Mouse (Mus musculus) heart, postnatal 4 days (tissue): ENCODE results near the gene Kalrn. TPM values are rescaled to one million over a fixed set of nuclear protein-coding genes. Genes with fewer than 3 reads are reported as not detected.

ENCODE experiments used
- DNase-seq: peaks from one replicate; pipeline ENCODE4 v3.0.0; 2021
- total RNA-seq, 2 experiments: library from RNA; stranded (reverse); gene quantifications; 2 replicates each; pipeline ENCODE4 v1.2.3; 2021

Gene Kalrn
- total RNA-seq, 2 experiments from 2014 or later: 41.1 to 41.7 TPM

DNA sequence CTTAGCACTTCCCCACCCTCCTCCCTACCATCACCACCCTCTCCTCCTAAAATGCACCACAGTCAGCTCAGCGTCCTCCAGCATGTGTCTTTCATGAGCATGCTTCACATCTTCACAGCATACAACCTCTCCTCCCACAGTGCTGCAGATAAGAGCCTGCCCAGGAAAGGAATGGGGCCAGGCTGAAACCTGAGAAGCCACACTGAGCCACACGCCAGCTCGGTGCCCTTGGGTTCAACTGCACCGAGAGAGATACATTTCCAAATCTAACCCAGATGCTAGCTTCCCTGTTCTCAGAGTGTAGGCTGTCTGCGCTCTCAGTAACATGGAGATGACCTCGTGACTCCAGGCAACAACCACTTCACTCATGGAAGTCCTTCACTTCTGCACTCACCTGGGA lies 151.9 kb downstream of the Kalrn start:
- DNase-seq: peak; percentile 30

DNA sequence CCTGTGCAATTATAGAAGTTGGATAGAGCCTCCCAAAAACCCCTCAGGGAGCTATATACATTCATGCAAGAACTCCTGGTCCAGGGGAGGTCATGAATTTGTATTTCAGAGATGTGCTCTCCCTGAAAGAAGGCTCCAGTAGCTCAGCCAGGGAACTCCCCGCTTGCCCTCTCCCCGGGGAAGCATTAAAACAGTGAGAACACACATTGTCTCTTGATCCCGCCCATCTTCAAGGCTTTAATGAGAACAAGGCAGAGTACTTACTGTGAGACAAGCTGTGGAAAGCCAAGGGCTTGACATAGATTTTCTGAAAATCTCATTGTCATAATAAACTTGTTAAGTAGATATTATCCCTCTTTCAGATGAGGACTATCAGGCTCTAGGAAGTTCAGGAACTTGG lies 155.4 kb downstream of the Kalrn start:
- DNase-seq: no peak

DNA sequence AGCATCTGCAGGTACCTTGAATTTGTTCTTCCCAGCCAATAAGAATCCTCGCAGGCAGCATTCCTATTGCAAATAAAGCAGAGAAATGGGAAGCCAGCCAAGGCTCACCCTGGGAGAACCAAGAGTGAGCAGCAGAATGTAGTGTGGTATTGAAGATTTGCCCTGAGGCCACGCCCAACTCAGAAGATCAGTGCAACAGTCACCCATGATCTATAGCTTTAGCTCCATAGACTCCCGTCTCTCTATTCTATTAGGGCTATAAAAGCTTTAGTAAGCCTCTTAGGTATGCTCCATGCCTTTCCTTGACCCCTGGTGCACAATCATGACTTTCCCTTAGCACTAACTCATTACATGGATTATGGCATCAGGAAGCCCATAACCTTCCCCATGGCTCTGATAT lies 155.9 kb downstream of the Kalrn start:
- DNase-seq: no peak

DNA sequence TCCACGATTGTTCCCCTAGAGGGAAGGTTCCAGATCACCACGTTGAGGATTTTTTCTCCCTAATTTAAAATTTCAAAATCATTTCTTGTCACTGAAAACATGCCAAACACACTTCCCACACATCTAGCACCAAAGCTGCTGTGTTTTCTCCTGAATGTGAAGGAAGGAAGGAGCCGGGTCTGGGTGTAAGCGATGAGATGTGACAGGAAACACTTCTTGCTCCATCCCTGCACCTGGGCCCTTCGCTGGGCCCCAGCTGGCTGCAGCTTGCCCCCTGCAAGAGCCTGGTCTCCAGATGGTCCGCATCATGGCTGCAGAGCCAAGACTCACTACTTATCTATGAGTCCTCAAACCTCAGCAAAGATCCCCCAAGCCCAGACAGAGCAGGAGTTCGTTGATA lies 158.8 kb downstream of the Kalrn start:
- peak; percentile 62 for DNase-seq

GRCm38 (mm10) chr16:34413868-34414333 lies 159.4 kb downstream of the Kalrn start:
- DNase-seq: peak; percentile 80

GRCm38 (mm10) chr16:34407036-34407435 lies 166.3 kb downstream of the Kalrn start:
- DNase-seq: no peak

DNA sequence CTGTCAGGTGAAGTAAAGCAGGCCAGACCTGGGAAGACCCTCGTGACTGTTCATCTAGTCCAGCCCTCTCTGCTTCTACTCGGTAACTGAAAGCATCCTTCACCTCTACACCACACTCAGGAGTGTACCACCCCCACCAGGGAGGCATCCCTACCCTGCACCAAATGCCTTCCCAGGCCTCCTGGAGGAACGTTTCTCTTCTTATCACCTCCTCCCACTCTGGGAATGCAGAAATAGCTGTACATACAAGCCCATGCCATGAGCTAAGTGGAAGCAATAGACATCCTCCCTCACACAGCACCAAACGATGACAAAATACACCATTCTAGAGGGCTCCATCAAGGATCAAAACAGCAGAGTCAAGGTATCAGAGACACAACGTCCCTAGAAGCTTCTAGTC lies 168.2 kb downstream of the Kalrn start:
- no peak for DNase-seq

- DNase-seq: no peak
Measured at GRCm38 (mm10) chr16:34401216-34401615, 172.1 kb downstream of the Kalrn start.

DNA sequence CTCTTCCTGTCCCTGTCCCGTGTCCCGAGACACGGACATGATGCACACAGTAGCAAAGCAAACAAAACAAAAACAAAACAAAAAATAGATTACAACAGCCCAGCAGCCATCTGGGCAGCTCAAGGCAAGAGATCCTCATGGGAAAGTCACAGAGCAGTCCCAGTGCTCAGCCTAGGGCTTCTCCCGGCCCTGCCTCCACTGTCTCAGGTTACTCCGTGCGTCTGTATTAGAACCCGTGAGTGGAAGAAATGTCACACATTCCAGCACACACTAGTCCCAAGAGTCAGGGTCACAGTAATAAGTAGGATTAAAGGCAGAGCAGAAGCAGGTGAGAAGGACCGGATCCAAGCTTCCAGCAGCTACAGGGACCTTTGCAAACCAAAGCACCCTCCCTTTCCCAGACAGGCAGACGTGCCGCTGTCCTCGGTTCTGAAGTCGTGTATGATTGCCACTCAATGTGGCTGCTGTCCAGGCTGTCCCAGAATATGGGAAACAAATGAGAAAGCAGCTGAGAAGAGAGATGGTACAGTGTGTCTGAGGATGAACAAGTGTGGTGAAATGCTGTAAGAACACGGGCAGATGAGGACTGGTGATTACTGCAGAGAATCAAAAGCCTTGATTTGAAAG lies 173.1 kb downstream of the Kalrn start:
- DNase-seq: peak; percentile 83

DNA sequence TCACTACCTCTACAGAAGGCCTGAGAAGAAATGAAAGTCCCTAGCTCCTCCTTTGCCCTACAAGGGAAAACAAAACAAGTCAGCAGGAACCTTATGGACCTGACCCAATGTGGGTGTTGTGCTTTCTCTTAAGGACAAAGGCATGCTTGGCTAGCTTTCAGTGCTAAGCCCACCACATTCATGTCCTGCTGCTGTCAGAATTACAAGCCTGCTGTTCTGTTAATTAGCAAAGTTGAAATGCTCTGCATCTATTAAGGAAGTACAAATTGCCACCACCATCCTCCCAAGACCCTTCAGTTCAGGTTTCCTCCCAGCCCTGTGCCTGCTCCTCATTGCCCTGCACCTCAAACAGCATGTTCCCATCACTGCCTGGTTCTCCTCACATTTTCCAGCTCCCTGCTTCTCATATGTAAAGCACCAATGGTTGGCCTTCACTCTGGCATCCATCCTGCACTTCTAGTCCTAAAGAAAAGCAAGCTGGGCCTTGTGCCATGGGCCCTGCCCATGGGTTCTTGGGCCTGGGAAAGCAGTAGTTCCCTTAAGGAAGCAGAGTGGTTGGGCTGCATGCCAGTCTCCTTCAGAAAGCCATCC lies 178.0 kb downstream of the Kalrn start:
- peak; percentile 19 for DNase-seq

DNA sequence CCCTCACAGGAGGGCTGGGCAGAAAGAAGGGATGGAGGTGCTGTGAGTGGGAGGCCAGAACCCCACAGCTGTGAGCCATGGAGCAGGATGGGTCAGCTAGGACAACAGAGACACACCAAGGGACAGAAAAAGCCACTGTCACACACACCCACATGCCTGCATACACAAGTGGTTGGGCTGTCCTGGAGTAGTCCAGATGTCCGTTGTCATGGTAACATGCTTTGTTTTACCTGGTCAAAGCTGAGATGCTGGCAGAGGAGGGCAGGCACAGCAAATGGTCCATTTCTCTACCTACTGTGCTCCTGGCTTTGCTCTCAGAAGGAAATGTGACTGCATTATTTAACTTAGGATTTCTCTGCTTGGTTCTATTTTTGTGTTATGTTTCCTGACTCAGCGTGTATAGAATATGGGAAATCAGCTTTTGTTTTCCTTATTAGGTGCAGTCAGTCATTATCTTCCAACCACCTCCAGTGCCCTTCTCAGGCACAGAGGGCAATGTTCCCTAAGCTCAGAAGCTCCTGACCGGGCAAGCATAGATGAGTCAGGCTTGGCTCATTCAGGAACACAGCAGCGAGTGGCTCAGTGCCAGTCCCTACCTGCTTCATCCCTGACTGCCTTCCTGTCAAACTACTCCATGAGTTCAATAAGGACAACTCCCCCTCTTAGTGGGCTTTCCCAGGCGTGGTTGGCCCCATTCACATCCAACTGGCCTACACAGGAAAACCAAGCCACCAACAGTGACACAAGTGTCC lies 183.6 kb downstream of the Kalrn start:
- DNase-seq: no peak

GRCm38 (mm10) chr16:34388871-34389270 lies 184.5 kb downstream of the Kalrn start:
- no peak for DNase-seq

DNA sequence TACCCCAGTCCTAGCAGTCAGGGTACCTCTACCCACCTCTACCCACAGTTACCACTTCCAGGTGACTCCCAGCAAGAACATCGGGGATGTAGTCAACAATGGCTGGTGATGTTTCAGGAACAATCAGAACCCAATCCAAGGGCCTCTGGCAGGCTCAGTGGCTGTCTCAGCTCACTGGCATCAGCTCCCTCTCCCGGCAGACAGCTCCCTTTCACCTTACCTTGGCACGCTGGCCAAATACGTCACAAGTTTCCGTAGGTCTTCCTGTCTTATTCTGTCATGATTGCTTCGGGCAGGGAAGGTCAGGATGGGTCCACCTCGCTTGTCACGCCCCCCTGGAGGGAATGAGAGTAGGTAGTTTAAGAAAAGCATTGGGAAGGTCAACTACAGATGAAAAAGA lies 188.3 kb downstream of the Kalrn start:
- DNase-seq: no peak

GRCm38 (mm10) chr16:34382992-34383391 lies 190.3 kb downstream of the Kalrn start:
- DNase-seq: no peak

DNA sequence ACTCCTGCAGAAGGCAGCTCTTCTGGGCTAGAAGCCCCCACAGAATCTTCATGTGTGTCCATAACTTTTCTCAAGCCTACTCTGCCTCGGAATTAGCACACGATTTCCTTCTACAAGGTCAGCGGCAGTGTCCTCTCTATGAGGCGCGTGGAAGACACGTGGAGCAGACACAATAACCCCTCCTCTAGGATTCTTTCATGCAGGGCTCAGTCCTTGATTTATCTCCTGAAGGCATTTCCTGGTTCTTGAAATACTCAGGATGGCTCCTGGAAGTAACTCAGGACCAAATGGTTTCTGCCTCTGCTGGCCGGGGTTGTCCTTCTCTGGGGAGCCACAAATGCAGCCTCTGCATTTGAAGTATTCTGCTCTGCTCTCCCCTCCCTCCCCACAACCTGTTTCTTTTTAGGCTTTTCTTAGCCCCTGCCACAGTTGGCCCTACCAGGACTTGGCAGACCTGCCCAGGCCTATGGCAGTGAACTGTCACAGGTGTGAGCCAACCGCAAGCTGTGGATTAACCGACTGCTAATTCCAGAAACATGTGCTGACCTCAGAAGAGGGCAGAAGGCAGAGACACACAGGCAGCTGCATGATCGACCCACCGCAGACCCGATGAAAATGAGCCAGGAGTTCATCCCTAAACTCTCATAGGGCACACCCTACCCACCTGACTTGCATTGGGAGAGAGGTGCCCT lies 197.0 kb downstream of the Kalrn start:
- DNase-seq: no peak

GRCm38 (mm10) chr16:34373519-34373918 lies 199.8 kb downstream of the Kalrn start:
- DNase-seq: no peak

GRCm38 (mm10) chr16:34372103-34372741 lies 201.1 kb downstream of the Kalrn start:
- DNase-seq: peak; percentile 56

DNA sequence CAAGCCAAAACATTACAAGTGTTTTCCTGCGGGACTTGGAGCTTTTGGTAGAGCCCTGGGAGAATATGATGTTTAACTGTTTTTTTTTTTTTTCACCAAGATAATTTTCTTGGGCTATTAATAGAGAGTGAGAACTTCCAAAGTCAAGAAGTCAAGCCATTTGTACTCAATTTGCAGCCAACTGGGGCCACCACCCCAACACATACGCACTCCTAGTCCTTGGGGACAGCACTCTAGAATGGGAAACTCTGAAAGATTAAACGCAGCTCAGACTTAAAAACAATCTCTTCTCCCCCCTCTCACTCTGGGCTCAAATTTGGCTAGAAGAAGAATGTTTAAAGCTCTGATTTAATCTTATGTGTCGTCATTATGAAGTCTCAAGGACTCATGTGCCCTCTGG lies 214.1 kb downstream of the Kalrn start:
- DNase-seq: peak; percentile 36

GRCm38 (mm10) chr16:34355547-34355946 lies 217.8 kb downstream of the Kalrn start:
- no peak for DNase-seq

DNA sequence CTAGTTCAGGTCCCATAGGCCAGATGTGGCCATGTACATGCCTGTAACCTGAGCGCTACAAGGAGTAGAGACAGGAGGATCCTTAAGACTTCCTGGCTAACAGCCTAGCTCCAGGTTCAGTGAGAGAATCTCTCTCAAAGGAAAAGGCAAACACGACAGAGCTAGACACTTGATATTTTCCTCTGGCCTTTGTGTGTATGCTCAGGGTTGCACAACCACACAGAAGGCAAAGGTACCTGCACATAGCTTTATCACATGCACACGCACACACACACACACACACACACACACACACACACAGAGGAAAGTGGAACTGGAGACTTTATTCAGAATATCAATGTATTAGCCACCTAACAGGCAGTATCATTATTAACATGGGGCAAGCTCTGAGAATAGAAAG lies 219.3 kb downstream of the Kalrn start:
- no peak for DNase-seq

- peak; percentile 71 for DNase-seq
Measured at GRCm38 (mm10) chr16:34352747-34353146, 220.6 kb downstream of the Kalrn start.

GRCm38 (mm10) chr16:34351575-34352150 lies 221.7 kb downstream of the Kalrn start:
- no peak for DNase-seq
